Comparison of ENCODE assay signal across 18 mouse cellular contexts in the genomic region with DNA sequence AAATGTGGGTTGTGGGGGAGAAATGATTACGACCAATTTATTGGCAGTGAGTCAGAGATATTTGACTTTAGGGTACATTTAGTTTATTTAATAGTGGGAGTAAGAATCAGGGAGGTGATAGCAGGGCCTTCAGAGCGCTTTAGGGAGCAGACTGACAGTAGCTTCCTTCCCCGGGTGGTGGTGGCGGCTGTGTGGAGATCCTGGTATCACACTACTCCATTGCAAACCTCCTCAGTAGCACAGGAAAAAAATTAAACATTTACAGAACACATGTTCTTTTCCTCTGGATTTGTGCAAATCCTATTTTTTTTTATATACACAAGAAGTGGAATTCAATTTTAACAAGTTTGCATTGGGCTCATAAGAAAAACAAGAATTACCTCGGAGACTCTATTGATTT.
DNase-seq lines count a peak whose midpoint lies in the region; ATAC-seq and TF ChIP-seq lines count a peak whose summit lies in the region.
"Had no signal": no experiment of that assay in that cellular context is flagged by ENCODE, and none has a peak within 500 bp of the region (broad histone marks: within the 10 kb centered on the region; RNA-seq: fewer than 3 reads in every experiment).

No protein-coding gene starts in this region.

- TF ChIP-seq CTCF in stomach, postnatal 0 days (IDR thresholded peaks at IDR 0.05; ENCODE audit: low read depth) = no peak

- H3K9ac ChIP-seq in forebrain, embryonic 14.5 days (ENCODE audit: low read length) = no peak overlapping the region
- no peak overlapping the region for H3K9ac ChIP-seq in forebrain, embryonic 11.5 days (ENCODE audit: low read length)
- H3K9ac ChIP-seq in hindbrain, embryonic 14.5 days = no peak overlapping the region
- H3K9ac ChIP-seq in midbrain, embryonic 15.5 days = no peak overlapping the region
- H3K9ac ChIP-seq in stomach, postnatal 0 days (ENCODE audit: low read length) = no peak overlapping the region
- H3K9ac ChIP-seq: heart, embryonic 15.5 days; hindbrain, embryonic 12.5 days; intestine, embryonic 15.5 days had no signal

- WGBS in forebrain, embryonic 14.5 days = 30% methylated on average over 5 of the region's 5 CpGs
- WGBS in forebrain, embryonic 11.5 days = 66% methylated on average over 5 of the region's 5 CpGs
- WGBS in hindbrain, embryonic 14.5 days = 54% methylated on average over 5 of the region's 5 CpGs
- 75% methylated on average over 5 of the region's 5 CpGs for WGBS in hindbrain, embryonic 10.5 days
- 51% methylated on average over 5 of the region's 5 CpGs for WGBS in midbrain, embryonic 15.5 days
- 76% methylated on average over 5 of the region's 5 CpGs for WGBS in midbrain, embryonic 10.5 days
- WGBS in stomach, postnatal 0 days = 70% methylated on average over 5 of the region's 5 CpGs

- peak; percentile 67 for ATAC-seq in forebrain, embryonic 14.5 days
- no peak for ATAC-seq in forebrain, embryonic 11.5 days (replicated peaks; ENCODE audit: low FRiP score)
- no peak for ATAC-seq in hindbrain, embryonic 14.5 days (ENCODE audit: low FRiP score)
- ATAC-seq in midbrain, embryonic 15.5 days (replicated peaks) = no peak
- ATAC-seq in stomach, postnatal 0 days (ENCODE audit: low FRiP score, low TSS enrichment) = no peak
- ATAC-seq: intestine, embryonic 15.5 days had no signal

- H3K4me2 ChIP-seq in forebrain, embryonic 14.5 days (ENCODE audit: low read length) = peak overlapping the region; percentile 46; the same call in 1 of the 2 replicates
- no peak overlapping the region for H3K4me2 ChIP-seq in forebrain, embryonic 11.5 days (ENCODE audit: low read depth, low read length, severe bottlenecking)
- H3K4me2 ChIP-seq in hindbrain, embryonic 14.5 days (replicated peaks) = peak overlapping the region; percentile 43; the same call in 1 of the 2 replicates
- H3K4me2 ChIP-seq in midbrain, embryonic 15.5 days = peak overlapping the region; percentile 52; the same call in 1 of the 2 replicates
- H3K4me2 ChIP-seq in stomach, postnatal 0 days (replicated peaks; ENCODE audit: low read depth) = no peak overlapping the region
- H3K4me2 ChIP-seq: intestine, embryonic 15.5 days had no signal

- no peaks in the 10 kb centered on the region for H3K36me3 ChIP-seq in forebrain, embryonic 14.5 days (ENCODE audit: control insufficient read depth, insufficient read depth, low read length)
- no peaks in the 10 kb centered on the region for H3K36me3 ChIP-seq in forebrain, embryonic 11.5 days (ENCODE audit: control insufficient read depth, insufficient read depth, low read length)
- H3K36me3 ChIP-seq in hindbrain, embryonic 14.5 days (replicated peaks; ENCODE audit: control insufficient read depth, insufficient read depth) = no peaks in the 10 kb centered on the region
- no peaks in the 10 kb centered on the region for H3K36me3 ChIP-seq in hindbrain, embryonic 10.5 days
- no peaks in the 10 kb centered on the region for H3K36me3 ChIP-seq in midbrain, embryonic 15.5 days (replicated peaks)
- H3K36me3 ChIP-seq in midbrain, embryonic 10.5 days = no peaks in the 10 kb centered on the region
- no peaks in the 10 kb centered on the region for H3K36me3 ChIP-seq in stomach, postnatal 0 days (ENCODE audit: control insufficient read depth, insufficient read depth, low read length)
- H3K36me3 ChIP-seq: embryonic facial prominence, embryonic 13.5 days; heart, embryonic 15.5 days; hindbrain, embryonic 12.5 days; intestine, embryonic 15.5 days had no signal

- peaks cover 40% of the 10 kb centered on the region for H3K4me1 ChIP-seq in forebrain, embryonic 14.5 days (ENCODE audit: control insufficient read depth, insufficient read depth, low read length)
- peaks cover 10% of the 10 kb centered on the region; the same call in 1 of the 2 replicates for H3K4me1 ChIP-seq in forebrain, embryonic 11.5 days (replicated peaks; ENCODE audit: control insufficient read depth, insufficient read depth, low read length)
- peaks cover 39% of the 10 kb centered on the region for H3K4me1 ChIP-seq in hindbrain, embryonic 14.5 days (replicated peaks; ENCODE audit: control insufficient read depth, insufficient read depth, low read length)
- H3K4me1 ChIP-seq in hindbrain, embryonic 10.5 days (replicated peaks) = peaks cover 26% of the 10 kb centered on the region
- H3K4me1 ChIP-seq in midbrain, embryonic 15.5 days = peaks cover 43% of the 10 kb centered on the region
- H3K4me1 ChIP-seq in midbrain, embryonic 10.5 days = peaks cover 35% of the 10 kb centered on the region
- no peaks in the 10 kb centered on the region for H3K4me1 ChIP-seq in stomach, postnatal 0 days (replicated peaks; ENCODE audit: control insufficient read depth, insufficient read depth)

- no peaks in the 10 kb centered on the region for H3K9me3 ChIP-seq in forebrain, embryonic 14.5 days (replicated peaks; ENCODE audit: control insufficient read depth, low read length)
- H3K9me3 ChIP-seq in forebrain, embryonic 11.5 days (ENCODE audit: control insufficient read depth, low read length) = no peaks in the 10 kb centered on the region
- H3K9me3 ChIP-seq in hindbrain, embryonic 14.5 days (ENCODE audit: control insufficient read depth, low read length) = no peaks in the 10 kb centered on the region
- no peaks in the 10 kb centered on the region for H3K9me3 ChIP-seq in hindbrain, embryonic 10.5 days
- no peaks in the 10 kb centered on the region for H3K9me3 ChIP-seq in midbrain, embryonic 15.5 days
- no peaks in the 10 kb centered on the region for H3K9me3 ChIP-seq in midbrain, embryonic 10.5 days (replicated peaks)
- no peaks in the 10 kb centered on the region for H3K9me3 ChIP-seq in stomach, postnatal 0 days (ENCODE audit: control insufficient read depth, low read length)
- H3K9me3 ChIP-seq: embryonic facial prominence, embryonic 13.5 days; heart, embryonic 15.5 days; hindbrain, embryonic 12.5 days; intestine, embryonic 15.5 days had no signal

- no peak for TF ChIP-seq EP300 in stomach, postnatal 0 days (optimal IDR thresholded peaks at IDR 0.05)

- peak; percentile 65 for DNase-seq in forebrain, embryonic 14.5 days (ENCODE audit: low spot score)
- DNase-seq in forebrain, embryonic 11.5 days (ENCODE audit: low spot score) = no peak
- DNase-seq in hindbrain, embryonic 14.5 days (ENCODE audit: low spot score) = no peak
- DNase-seq in hindbrain, embryonic 10.5 days (ENCODE audit: low spot score) = no peak
- DNase-seq in midbrain, embryonic 10.5 days (ENCODE audit: low spot score) = no peak
- no peak for DNase-seq in stomach, postnatal 0 days (ENCODE audit: low spot score)
- DNase-seq: adrenal gland, postnatal 10 days; cerebellum, adult 11-12 months; cerebellum, adult 9-10 months; cerebellum, postnatal 25 days; gastrocnemius, postnatal 10 days; heart, adult 2 months; heart, postnatal 14 days had no signal

- H3K27me3 ChIP-seq in forebrain, embryonic 14.5 days (replicated peaks; ENCODE audit: control insufficient read depth, insufficient read depth, low read length) = no peaks in the 10 kb centered on the region
- 0 out of 2 replicates have a peak, but pooled peaks cover 4% of the 10 kb centered on the region for H3K27me3 ChIP-seq in forebrain, embryonic 11.5 days (ENCODE audit: control insufficient read depth, insufficient read depth, low read length)
- no peaks in the 10 kb centered on the region for H3K27me3 ChIP-seq in hindbrain, embryonic 14.5 days (ENCODE audit: control insufficient read depth, insufficient read depth, low read length)
- H3K27me3 ChIP-seq in hindbrain, embryonic 10.5 days (ENCODE audit: insufficient read depth, poor library complexity, severe bottlenecking) = peaks cover 8% of the 10 kb centered on the region; the same call in 1 of the 2 replicates
- no peaks in the 10 kb centered on the region for H3K27me3 ChIP-seq in midbrain, embryonic 15.5 days (replicated peaks)
- peaks cover 6% of the 10 kb centered on the region for H3K27me3 ChIP-seq in midbrain, embryonic 10.5 days (ENCODE audit: low read depth, poor library complexity, severe bottlenecking)
- no peaks in the 10 kb centered on the region for H3K27me3 ChIP-seq in stomach, postnatal 0 days (ENCODE audit: control insufficient read depth, insufficient read depth, low read length)
- H3K27me3 ChIP-seq: hindbrain, embryonic 12.5 days had no signal

- H3K4me3 ChIP-seq in forebrain, embryonic 14.5 days (ENCODE audit: low read depth, low read length) = no peak overlapping the region
- H3K4me3 ChIP-seq in forebrain, embryonic 11.5 days (ENCODE audit: low read depth, low read length) = no peak overlapping the region
- H3K4me3 ChIP-seq in hindbrain, embryonic 14.5 days (replicated peaks; ENCODE audit: low read length) = no peak overlapping the region
- no peak overlapping the region for H3K4me3 ChIP-seq in hindbrain, embryonic 10.5 days
- no peak overlapping the region for H3K4me3 ChIP-seq in midbrain, embryonic 15.5 days
- no peak overlapping the region for H3K4me3 ChIP-seq in midbrain, embryonic 10.5 days
- H3K4me3 ChIP-seq in stomach, postnatal 0 days (ENCODE audit: low read depth, low read length) = no peak overlapping the region
- H3K4me3 ChIP-seq: heart, adult 2 months; intestine, embryonic 15.5 days had no signal

- H3K27ac ChIP-seq in forebrain, embryonic 14.5 days (ENCODE audit: low read depth, low read length) = peak overlapping the region; percentile 80; the same call in 1 of the 2 replicates
- H3K27ac ChIP-seq in forebrain, embryonic 11.5 days (ENCODE audit: low read depth, low read length) = no peak overlapping the region
- H3K27ac ChIP-seq in hindbrain, embryonic 14.5 days = peak overlapping the region; percentile 57
- no peak overlapping the region for H3K27ac ChIP-seq in hindbrain, embryonic 10.5 days
- 0 out of 2 replicates have a peak overlapping the region, but pooled peaks have one; percentile 48 for H3K27ac ChIP-seq in midbrain, embryonic 15.5 days
- H3K27ac ChIP-seq in midbrain, embryonic 10.5 days (replicated peaks) = no peak overlapping the region
- H3K27ac ChIP-seq in stomach, postnatal 0 days (replicated peaks) = no peak overlapping the region
- H3K27ac ChIP-seq: embryonic facial prominence, embryonic 13.5 days; heart, adult 2 months; heart, embryonic 15.5 days; intestine, embryonic 15.5 days had no signal

Comparison
In these comparisons a context has a peak if more than half of its experiments do, and no peak if none do; other contexts are left out.
1. H3K27ac ChIP-seq: peak in forebrain, embryonic 14.5 days (single experiment), hindbrain, embryonic 14.5 days (single experiment) and midbrain, embryonic 15.5 days (single experiment); none in forebrain, embryonic 11.5 days (single experiment), hindbrain, embryonic 10.5 days (single experiment), midbrain, embryonic 10.5 days (single experiment) and stomach, postnatal 0 days (single experiment).
2. H3K4me2 ChIP-seq: peak in forebrain, embryonic 14.5 days (single experiment), hindbrain, embryonic 14.5 days (single experiment) and midbrain, embryonic 15.5 days (single experiment); none in forebrain, embryonic 11.5 days (single experiment) and stomach, postnatal 0 days (single experiment).